Mouse (Mus musculus): Measurements from ENCODE around the gene Mfsd4b2. TPM values are rescaled to one million over a fixed set of nuclear protein-coding genes. Genes with fewer than 3 reads are reported as not detected.
"Not testable (repeated sequence)": the region's sequence is repeated elsewhere in the genome, so short reads cannot be mapped to it uniquely, and the experiment has no call there.

Gene Mfsd4b2
- total and polyA plus RNA-seq, 3 experiments = not detected

DNA sequence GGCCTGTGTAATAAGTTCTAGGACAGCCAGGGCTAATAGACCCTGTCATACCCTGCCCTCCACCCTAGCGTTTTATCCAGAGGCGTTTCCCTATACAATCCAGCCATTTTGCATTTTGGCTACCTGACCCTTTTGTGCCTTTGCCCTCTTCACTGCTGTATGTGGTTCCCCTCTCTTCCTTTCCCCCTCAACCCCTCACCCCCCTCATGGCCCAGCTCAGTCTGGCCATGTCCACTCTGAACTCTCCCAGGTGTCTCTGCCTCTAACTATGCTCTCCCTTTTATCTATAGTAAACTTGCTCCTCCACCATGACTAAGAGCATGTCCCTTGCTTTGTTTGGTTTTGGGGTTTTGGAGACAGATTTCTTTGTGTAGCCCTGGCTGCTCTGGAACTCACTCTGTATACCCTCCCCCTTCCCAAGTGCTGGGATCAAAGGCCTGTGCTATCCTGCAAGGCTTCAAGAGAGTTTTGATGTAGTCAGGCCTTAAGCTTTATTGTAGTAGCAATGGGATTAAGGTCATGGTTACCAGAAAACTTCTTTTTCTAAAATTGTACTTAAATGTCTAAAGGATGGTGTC, 22.7 kb upstream of the Mfsd4b2 start:
- Histone ChIP-seq H3K4me1 (ENCODE audit: control insufficient read depth in 1 of 2, insufficient read depth in 2 of 2) (peaks cover 0 to 7% of the 10 kb centered on the region in 2 experiments; a peak in 1 of 4 replicates), H3K4me3 (replicated peaks in 1 of 3; ENCODE audit: low read depth in 2 of 3, low read length in 2 of 3, poor library complexity in 1 of 3) (no peak overlapping the region), H3K27ac (ENCODE audit: insufficient read depth, low read depth) (no peak overlapping the region), H3K9me3 (replicated peaks; ENCODE audit: low read length) (no peaks in the 10 kb centered on the region), H3K4me2 (ENCODE audit: insufficient read depth, low read depth, poor library complexity, severe bottlenecking) (no peak overlapping the region), H3K9ac (ENCODE audit: insufficient read depth, low read depth) (no peak overlapping the region), H3K36me3 (replicated peaks in 1 of 2; ENCODE audit: control insufficient read depth in 1 of 2, insufficient read depth in 1 of 2, low read length in 1 of 2) (no peaks in the 10 kb centered on the region), H3K79me2 (replicated peaks; ENCODE audit: control insufficient read depth, extremely low read depth, insufficient read depth, poor library complexity, severe bottlenecking) (no peaks in the 10 kb centered on the region), H3K27me3 (replicated peaks) (no peaks in the 10 kb centered on the region)
- TF ChIP-seq CHD1 (IDR thresholded peaks at IDR 0.05; ENCODE audit: low read depth, low read length) (no peak), ETS1 (conservative IDR thresholded peaks at IDR 0.05; ENCODE audit: low read depth, low read length) (no peak), RCOR1 (conservative IDR thresholded peaks at IDR 0.05; ENCODE audit: low read depth, low read length) (no peak), BHLHE40 (IDR thresholded peaks at IDR 0.05; ENCODE audit: low read depth, low read length) (no peak), NELFE (IDR thresholded peaks at IDR 0.05; ENCODE audit: low read depth, low read length) (no peak), JUND (conservative IDR thresholded peaks at IDR 0.05; ENCODE audit: low read depth, low read length) (no peak), ZMIZ1 (IDR thresholded peaks at IDR 0.05; ENCODE audit: low read depth, low read length) (no peak), TCF12 (IDR thresholded peaks at IDR 0.05; ENCODE audit: low read depth, low read length) (no peak), MAX (IDR thresholded peaks at IDR 0.05; ENCODE audit: low read length) (no peak)
- in situ Hi-C loops (cut with MboI; ENCODE audit: low pct_ligation_motif_present, low pct_unique_long_range_greater_than_20kb, low sequenced_read_pairs) (no loop called here), dilution Hi-C loops (cut with MboI; ENCODE audit: extremely low pct_ligation_motif_present, extremely low pct_unique_long_range_greater_than_20kb, low sequenced_read_pairs) (no loop called here)
- no peak for DNase-seq (ENCODE audit: extremely low read depth)

- not testable (repeated sequence) for DNase-seq (ENCODE audit: extremely low read depth)
Measured at GRCm38 (mm10) chr10:39947195-39947594, 20.5 kb upstream of the Mfsd4b2 start.

DNA sequence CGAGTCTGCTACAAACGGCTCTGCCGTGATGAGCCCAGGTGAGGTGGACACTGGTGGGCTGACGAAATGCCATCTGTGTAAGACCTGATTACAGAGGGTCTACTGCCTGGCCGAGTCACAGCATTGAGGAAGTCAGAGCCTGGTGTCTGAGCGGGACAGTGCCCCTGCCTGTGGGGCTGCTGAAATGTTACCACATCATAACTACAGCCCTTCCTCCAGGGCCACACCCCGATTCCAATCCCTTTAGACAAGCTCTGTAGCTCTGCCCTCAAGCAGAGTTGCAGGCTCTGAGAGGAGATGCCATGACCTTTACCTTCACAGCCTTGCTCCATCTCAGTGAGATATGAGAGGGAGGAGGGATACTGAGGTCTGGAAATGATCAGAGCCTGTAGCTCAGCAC, 9.8 kb upstream of the Mfsd4b2 start:
- no peak for DNase-seq (ENCODE audit: extremely low read depth)
- TF ChIP-seq MAFK (IDR thresholded peaks at IDR 0.05; ENCODE audit: insufficient replicate concordance, low read length) = no peak
- no peak for TF ChIP-seq MAX (IDR thresholded peaks at IDR 0.05; ENCODE audit: low read length)
- no peak for TF ChIP-seq SMC3 (IDR thresholded peaks at IDR 0.05; ENCODE audit: low read depth, low read length)
- TF ChIP-seq BHLHE40 (IDR thresholded peaks at IDR 0.05; ENCODE audit: low read depth, low read length) = no peak
- TF ChIP-seq KAT2A (IDR thresholded peaks at IDR 0.05; ENCODE audit: insufficient replicate concordance, low read length) = no peak
- no peak for TF ChIP-seq MXI1 (IDR thresholded peaks at IDR 0.05; ENCODE audit: low read depth, low read length)
- TF ChIP-seq RCOR1 (conservative IDR thresholded peaks at IDR 0.05; ENCODE audit: low read depth, low read length) = no peak
- TF ChIP-seq ZMIZ1 (IDR thresholded peaks at IDR 0.05; ENCODE audit: low read depth, low read length) = no peak
- no peak for TF ChIP-seq HCFC1 (IDR thresholded peaks at IDR 0.05; ENCODE audit: low read depth, low read length)
- TF ChIP-seq UBTF (IDR thresholded peaks at IDR 0.05; ENCODE audit: low read depth, low read length) = no peak
- no peak for TF ChIP-seq ZNF384 (IDR thresholded peaks at IDR 0.05; ENCODE audit: low read depth, low read length)
- TF ChIP-seq IRF4 (IDR thresholded peaks at IDR 0.05; ENCODE audit: low read depth, low read length) = no peak
- in situ Hi-C loops (cut with MboI; ENCODE audit: low pct_ligation_motif_present, low pct_unique_long_range_greater_than_20kb, low sequenced_read_pairs) = no loop called here

More at GRCm38 (mm10) chr10:39947195-39947594, 20.5 kb upstream of the Mfsd4b2 start:
- H3K4me1 ChIP-seq (ENCODE audit: control insufficient read depth in 1 of 2, insufficient read depth in 2 of 2); H3K36me3 ChIP-seq (replicated peaks in 1 of 2; ENCODE audit: control insufficient read depth in 1 of 2, insufficient read depth in 1 of 2, low read length in 1 of 2); H3K27me3 ChIP-seq (replicated peaks); H3K79me2 ChIP-seq (replicated peaks; ENCODE audit: control insufficient read depth, extremely low read depth, insufficient read depth, poor library complexity, severe bottlenecking); H3K9ac ChIP-seq (ENCODE audit: insufficient read depth, low read depth); in situ Hi-C loops (cut with MboI; ENCODE audit: low pct_ligation_motif_present, low pct_unique_long_range_greater_than_20kb, low sequenced_read_pairs); H3K4me3 ChIP-seq (replicated peaks in 1 of 3; ENCODE audit: low read depth in 2 of 3, low read length in 2 of 3, poor library complexity in 1 of 3); H3K9me3 ChIP-seq (replicated peaks; ENCODE audit: low read length); H3K4me2 ChIP-seq (ENCODE audit: insufficient read depth, low read depth, poor library complexity, severe bottlenecking); dilution Hi-C loops (cut with MboI; ENCODE audit: extremely low pct_ligation_motif_present, extremely low pct_unique_long_range_greater_than_20kb, low sequenced_read_pairs); H3K27ac ChIP-seq (ENCODE audit: insufficient read depth, low read depth): not testable (repeated sequence)

DNA sequence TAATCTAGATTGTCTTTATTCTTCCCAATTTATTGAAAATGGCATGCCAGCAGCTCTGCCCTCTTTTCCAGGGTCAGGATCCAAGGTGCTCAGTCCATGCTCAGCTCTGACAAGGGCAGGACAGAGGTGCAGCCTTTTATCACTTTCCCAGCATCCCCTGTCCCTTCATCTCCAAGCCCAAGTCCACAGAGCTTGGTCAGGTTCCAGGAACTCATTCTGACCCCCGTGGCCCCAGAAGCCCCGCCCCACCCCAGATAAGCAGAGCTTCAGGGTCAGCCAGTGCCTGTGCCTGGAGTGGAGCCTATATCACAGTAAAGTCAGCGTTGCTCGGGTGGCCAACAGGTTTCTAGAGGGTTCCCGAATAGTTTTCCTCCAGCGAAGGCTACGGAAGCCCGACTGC, 2.2 kb downstream of the Mfsd4b2 start:
- in situ Hi-C loops (cut with MboI; ENCODE audit: low pct_ligation_motif_present, low pct_unique_long_range_greater_than_20kb, low sequenced_read_pairs); dilution Hi-C loops (cut with MboI; ENCODE audit: extremely low pct_ligation_motif_present, extremely low pct_unique_long_range_greater_than_20kb, low sequenced_read_pairs); H3K4me1 ChIP-seq (ENCODE audit: control insufficient read depth in 1 of 2, insufficient read depth in 2 of 2); H3K27me3 ChIP-seq (replicated peaks); H3K9me3 ChIP-seq (replicated peaks; ENCODE audit: low read length); H3K27ac ChIP-seq (ENCODE audit: insufficient read depth, low read depth); H3K4me3 ChIP-seq (replicated peaks in 1 of 3; ENCODE audit: low read depth in 2 of 3, low read length in 2 of 3, poor library complexity in 1 of 3); H3K36me3 ChIP-seq (replicated peaks in 1 of 2; ENCODE audit: control insufficient read depth in 1 of 2, insufficient read depth in 1 of 2, low read length in 1 of 2); DNase-seq (ENCODE audit: extremely low read depth); H3K4me2 ChIP-seq (ENCODE audit: insufficient read depth, low read depth, poor library complexity, severe bottlenecking); H3K79me2 ChIP-seq (replicated peaks; ENCODE audit: control insufficient read depth, extremely low read depth, insufficient read depth, poor library complexity, severe bottlenecking); H3K9ac ChIP-seq (ENCODE audit: insufficient read depth, low read depth): not testable (repeated sequence)

More for the DNA sequence above, 9.8 kb upstream of the Mfsd4b2 start:
- Histone ChIP-seq H3K9ac (ENCODE audit: insufficient read depth, low read depth) (no peak overlapping the region), H3K79me2 (replicated peaks; ENCODE audit: control insufficient read depth, extremely low read depth, insufficient read depth, poor library complexity, severe bottlenecking) (no peaks in the 10 kb centered on the region), H3K27ac (ENCODE audit: insufficient read depth, low read depth) (no peak overlapping the region), H3K9me3 (replicated peaks; ENCODE audit: low read length) (no peaks in the 10 kb centered on the region), H3K4me1 (ENCODE audit: control insufficient read depth in 1 of 2, insufficient read depth in 2 of 2) (peaks cover 8 to 20% of the 10 kb centered on the region in 2 experiments), H3K4me3 (replicated peaks in 1 of 3; ENCODE audit: low read depth in 2 of 3, low read length in 2 of 3, poor library complexity in 1 of 3) (no peak overlapping the region), H3K27me3 (replicated peaks) (no peaks in the 10 kb centered on the region), H3K4me2 (ENCODE audit: insufficient read depth, low read depth, poor library complexity, severe bottlenecking) (no peak overlapping the region), H3K36me3 (replicated peaks in 1 of 2; ENCODE audit: control insufficient read depth in 1 of 2, insufficient read depth in 1 of 2, low read length in 1 of 2) (no peaks in the 10 kb centered on the region)
- dilution Hi-C loops (cut with MboI; ENCODE audit: extremely low pct_ligation_motif_present, extremely low pct_unique_long_range_greater_than_20kb, low sequenced_read_pairs) = no loop called here

Measured in CH12.LX (cell line).